Mouse (Mus musculus): ENCODE data around the gene Gpa33. TPM values are rescaled to one million over a fixed set of nuclear protein-coding genes. Genes with fewer than 3 reads are reported as not detected.
A peak's percentile ranks its signal among the peaks of the same experiment; 100 is the strongest.

Gpa33 gene
- polyA plus RNA-seq (2014; fragmentation: Nextera tagmentation; extraction: Ambion mirVana), result not detected in 2 replicates

- ATAC-seq (ENCODE audit: low read depth), result no peak
- WGBS, result 80% methylated on average over 5 of the region's 5 CpGs
- H3K36me3 ChIP-seq (ENCODE audit: control insufficient read depth, insufficient read depth, low read length), result no peaks in the 10 kb centered on the region
- H3K27me3 ChIP-seq (ENCODE audit: control insufficient read depth, insufficient read depth, low read length), result no peaks in the 10 kb centered on the region
- no peaks in the 10 kb centered on the region for H3K9me3 ChIP-seq (ENCODE audit: control insufficient read depth, low read length)
- H3K27ac ChIP-seq (ENCODE audit: low read depth, low read length), result no peak within 1 kb of the TSS
- H3K4me2 ChIP-seq (ENCODE audit: low read depth, low read length), result no peak within 1 kb of the TSS
- no peak within 1 kb of the TSS for H3K4me3 ChIP-seq (ENCODE audit: low read depth, low read length)
- H3K9ac ChIP-seq (replicated peaks; ENCODE audit: low read depth, low read length), result no peak within 1 kb of the TSS
- no peaks in the 10 kb centered on the region for H3K4me1 ChIP-seq (ENCODE audit: control insufficient read depth, insufficient read depth, low read length)
Observed at GRCm38 (mm10) chr1:166130224-166130860, at the start of gene Gpa33. Gene Gpa33 (plus strand): TSS chr1:166130238.

- H3K4me1 ChIP-seq (ENCODE audit: control insufficient read depth, insufficient read depth, low read length), result no peaks in the 10 kb centered on the region
- H3K4me2 ChIP-seq (ENCODE audit: low read depth, low read length), result peak overlapping the region; percentile 14; the same call in 1 of the 2 replicates
- WGBS, result 46% methylated on average over 19 of the region's 19 CpGs
- no peaks in the 10 kb centered on the region for H3K9me3 ChIP-seq (ENCODE audit: control insufficient read depth, low read length)
- ATAC-seq (ENCODE audit: low read depth), result no peak
- H3K4me3 ChIP-seq (ENCODE audit: low read depth, low read length), result no peak overlapping the region
- 0 out of 2 replicates have a peak overlapping the region, but pooled peaks have one; percentile 8 for H3K9ac ChIP-seq (replicated peaks; ENCODE audit: low read depth, low read length)
- no peaks in the 10 kb centered on the region for H3K36me3 ChIP-seq (ENCODE audit: control insufficient read depth, insufficient read depth, low read length)
- no peaks in the 10 kb centered on the region for H3K27me3 ChIP-seq (ENCODE audit: control insufficient read depth, insufficient read depth, low read length)
- H3K27ac ChIP-seq (ENCODE audit: low read depth, low read length), result peak overlapping the region; percentile 22; the same call in 1 of the 2 replicates
Observed at GRCm38 (mm10) chr1:166088446-166089170, 41.4 kb upstream of the Gpa33 start.

- H3K9me3 ChIP-seq (ENCODE audit: control insufficient read depth, low read length), result no peaks in the 10 kb centered on the region
- no peaks in the 10 kb centered on the region for H3K27me3 ChIP-seq (ENCODE audit: control insufficient read depth, insufficient read depth, low read length)
- no peak for ATAC-seq (ENCODE audit: low read depth)
- H3K9ac ChIP-seq (replicated peaks; ENCODE audit: low read depth, low read length), result no peak overlapping the region
- no peaks in the 10 kb centered on the region for H3K4me1 ChIP-seq (ENCODE audit: control insufficient read depth, insufficient read depth, low read length)
- no peaks in the 10 kb centered on the region for H3K36me3 ChIP-seq (ENCODE audit: control insufficient read depth, insufficient read depth, low read length)
- H3K4me2 ChIP-seq (ENCODE audit: low read depth, low read length), result no peak overlapping the region
- no peak overlapping the region for H3K27ac ChIP-seq (ENCODE audit: low read depth, low read length)
- 76% methylated on average over 3 of the region's 3 CpGs for WGBS
- no peak overlapping the region for H3K4me3 ChIP-seq (ENCODE audit: low read depth, low read length)
Observed at GRCm38 (mm10) chr1:166089337-166089736, 40.7 kb upstream of the Gpa33 start.

DNA sequence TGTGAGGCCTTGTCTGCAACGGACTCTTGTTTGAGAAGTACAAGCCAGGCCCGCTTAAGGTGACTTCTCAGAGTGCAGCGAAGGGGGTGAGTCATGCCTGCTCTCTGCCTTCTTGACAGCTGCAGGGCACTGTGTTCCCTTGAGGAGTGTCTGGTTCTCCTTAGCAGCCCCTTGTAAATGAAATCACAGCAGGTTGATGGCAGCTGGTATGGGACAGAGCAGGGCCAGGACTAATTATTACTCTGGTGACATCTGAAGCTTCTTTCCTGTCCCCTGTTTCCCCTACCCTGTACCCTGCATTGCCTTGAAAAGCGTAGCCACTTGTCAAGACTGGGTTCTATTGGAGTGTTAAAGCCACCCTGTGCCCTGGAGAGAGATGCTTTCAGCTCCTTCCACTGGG is 40.3 kb upstream of the Gpa33 start:
- Histone ChIP-seq H3K27ac (ENCODE audit: low read depth, low read length) (no peak overlapping the region), H3K36me3 (ENCODE audit: control insufficient read depth, insufficient read depth, low read length) (no peaks in the 10 kb centered on the region), H3K9me3 (ENCODE audit: control insufficient read depth, low read length) (no peaks in the 10 kb centered on the region), H3K27me3 (ENCODE audit: control insufficient read depth, insufficient read depth, low read length) (no peaks in the 10 kb centered on the region), H3K4me2 (ENCODE audit: low read depth, low read length) (no peak overlapping the region), H3K9ac (replicated peaks; ENCODE audit: low read depth, low read length) (no peak overlapping the region), H3K4me1 (ENCODE audit: control insufficient read depth, insufficient read depth, low read length) (no peaks in the 10 kb centered on the region), H3K4me3 (ENCODE audit: low read depth, low read length) (no peak overlapping the region)
- 70% methylated on average over 4 of the region's 4 CpGs for WGBS
- ATAC-seq (ENCODE audit: low read depth), result no peak

GRCm38 (mm10) chr1:166090306-166090705 is 39.7 kb upstream of the Gpa33 start:
- no peaks in the 10 kb centered on the region for H3K4me1 ChIP-seq (ENCODE audit: control insufficient read depth, insufficient read depth, low read length)
- H3K9me3 ChIP-seq (ENCODE audit: control insufficient read depth, low read length), result no peaks in the 10 kb centered on the region
- H3K4me2 ChIP-seq (ENCODE audit: low read depth, low read length), result no peak overlapping the region
- no peaks in the 10 kb centered on the region for H3K27me3 ChIP-seq (ENCODE audit: control insufficient read depth, insufficient read depth, low read length)
- no peak overlapping the region for H3K9ac ChIP-seq (replicated peaks; ENCODE audit: low read depth, low read length)
- no peaks in the 10 kb centered on the region for H3K36me3 ChIP-seq (ENCODE audit: control insufficient read depth, insufficient read depth, low read length)
- no peak overlapping the region for H3K4me3 ChIP-seq (ENCODE audit: low read depth, low read length)
- WGBS, result 97% methylated on average over 2 of the region's 2 CpGs
- no peak overlapping the region for H3K27ac ChIP-seq (ENCODE audit: low read depth, low read length)
- no peak for ATAC-seq (ENCODE audit: low read depth)

- Histone ChIP-seq H3K4me3 (ENCODE audit: low read depth, low read length) (no peak overlapping the region), H3K4me1 (ENCODE audit: control insufficient read depth, insufficient read depth, low read length) (no peaks in the 10 kb centered on the region), H3K27me3 (ENCODE audit: control insufficient read depth, insufficient read depth, low read length) (no peaks in the 10 kb centered on the region), H3K9me3 (ENCODE audit: control insufficient read depth, low read length) (no peaks in the 10 kb centered on the region), H3K27ac (ENCODE audit: low read depth, low read length) (no peak overlapping the region), H3K36me3 (ENCODE audit: control insufficient read depth, insufficient read depth, low read length) (no peaks in the 10 kb centered on the region), H3K4me2 (ENCODE audit: low read depth, low read length) (no peak overlapping the region), H3K9ac (replicated peaks; ENCODE audit: low read depth, low read length) (no peak overlapping the region)
- WGBS, result 95% methylated on average over 3 of the region's 3 CpGs
- no peak for ATAC-seq (ENCODE audit: low read depth)
Observed at GRCm38 (mm10) chr1:166094462-166094861, 35.6 kb upstream of the Gpa33 start.

GRCm38 (mm10) chr1:166098120-166098519 is 31.9 kb upstream of the Gpa33 start:
- WGBS, result 100% methylated on average over 2 of the region's 2 CpGs
- Histone ChIP-seq H3K4me3 (ENCODE audit: low read depth, low read length) (no peak overlapping the region), H3K27me3 (ENCODE audit: control insufficient read depth, insufficient read depth, low read length) (no peaks in the 10 kb centered on the region), H3K4me2 (ENCODE audit: low read depth, low read length) (no peak overlapping the region), H3K9ac (replicated peaks; ENCODE audit: low read depth, low read length) (no peak overlapping the region), H3K27ac (ENCODE audit: low read depth, low read length) (no peak overlapping the region), H3K4me1 (ENCODE audit: control insufficient read depth, insufficient read depth, low read length) (no peaks in the 10 kb centered on the region), H3K36me3 (ENCODE audit: control insufficient read depth, insufficient read depth, low read length) (no peaks in the 10 kb centered on the region), H3K9me3 (ENCODE audit: control insufficient read depth, low read length) (no peaks in the 10 kb centered on the region)
- ATAC-seq (ENCODE audit: low read depth), result no peak

DNA sequence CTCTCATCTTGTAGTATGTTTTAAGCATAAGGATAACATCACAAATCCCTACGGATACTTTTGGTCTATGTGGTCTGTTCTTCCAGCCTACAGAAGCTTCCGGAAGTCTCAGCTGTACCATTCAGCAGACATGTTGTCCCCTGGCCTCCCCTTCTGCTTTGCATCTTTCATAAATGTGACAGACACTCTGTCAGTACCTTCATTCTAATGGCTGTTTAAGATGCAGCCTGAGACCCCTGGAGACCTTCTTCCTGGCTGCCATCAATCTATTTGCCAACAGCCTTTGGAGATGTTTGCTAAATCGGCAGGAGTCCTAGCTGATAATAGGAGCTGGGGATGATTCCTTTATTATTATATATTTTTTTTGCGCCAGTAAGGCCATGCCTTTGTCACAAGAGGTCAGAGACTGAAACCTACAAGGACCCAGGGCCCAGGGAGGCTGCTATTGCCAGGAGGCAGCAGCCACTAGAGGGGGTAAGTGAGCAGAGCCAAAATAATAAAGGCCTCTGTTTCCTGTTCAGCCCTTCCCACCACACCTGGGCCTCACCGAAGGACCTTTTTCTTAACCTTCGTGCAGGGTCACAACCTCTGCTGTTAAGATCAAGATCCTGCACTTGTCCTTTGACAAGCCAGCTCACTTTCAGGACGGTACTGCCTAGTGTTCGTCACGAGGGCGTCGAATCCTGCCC is 27.0 kb upstream of the Gpa33 start:
- ATAC-seq (ENCODE audit: low read depth), result peak; percentile 54; the same call in 1 of the 2 replicates

GRCm38 (mm10) chr1:166104858-166105257 is 25.2 kb upstream of the Gpa33 start:
- H3K9ac ChIP-seq (replicated peaks; ENCODE audit: low read depth, low read length), result no peak overlapping the region
- no peaks in the 10 kb centered on the region for H3K36me3 ChIP-seq (ENCODE audit: control insufficient read depth, insufficient read depth, low read length)
- H3K9me3 ChIP-seq (ENCODE audit: control insufficient read depth, low read length), result no peaks in the 10 kb centered on the region
- no peaks in the 10 kb centered on the region for H3K4me1 ChIP-seq (ENCODE audit: control insufficient read depth, insufficient read depth, low read length)
- no peak overlapping the region for H3K27ac ChIP-seq (ENCODE audit: low read depth, low read length)
- no peaks in the 10 kb centered on the region for H3K27me3 ChIP-seq (ENCODE audit: control insufficient read depth, insufficient read depth, low read length)
- 90% methylated on average over 3 of the region's 3 CpGs for WGBS
- ATAC-seq (ENCODE audit: low read depth), result no peak
- H3K4me3 ChIP-seq (ENCODE audit: low read depth, low read length), result no peak overlapping the region
- H3K4me2 ChIP-seq (ENCODE audit: low read depth, low read length), result no peak overlapping the region

More for the DNA sequence above, 27.0 kb upstream of the Gpa33 start:
- no peak overlapping the region for H3K27ac ChIP-seq (ENCODE audit: low read depth, low read length)
- no peak overlapping the region for H3K4me3 ChIP-seq (ENCODE audit: low read depth, low read length)
- H3K4me2 ChIP-seq (ENCODE audit: low read depth, low read length), result no peak overlapping the region
- no peaks in the 10 kb centered on the region for H3K4me1 ChIP-seq (ENCODE audit: control insufficient read depth, insufficient read depth, low read length)
- H3K27me3 ChIP-seq (ENCODE audit: control insufficient read depth, insufficient read depth, low read length), result no peaks in the 10 kb centered on the region
- 56% methylated on average over 11 of the region's 11 CpGs for WGBS
- no peaks in the 10 kb centered on the region for H3K36me3 ChIP-seq (ENCODE audit: control insufficient read depth, insufficient read depth, low read length)
- no peak overlapping the region for H3K9ac ChIP-seq (replicated peaks; ENCODE audit: low read depth, low read length)
- H3K9me3 ChIP-seq (ENCODE audit: control insufficient read depth, low read length), result no peaks in the 10 kb centered on the region
